Mouse (Mus musculus): Measurements from ENCODE around the gene Mospd2.

Mospd2 gene

DNA sequence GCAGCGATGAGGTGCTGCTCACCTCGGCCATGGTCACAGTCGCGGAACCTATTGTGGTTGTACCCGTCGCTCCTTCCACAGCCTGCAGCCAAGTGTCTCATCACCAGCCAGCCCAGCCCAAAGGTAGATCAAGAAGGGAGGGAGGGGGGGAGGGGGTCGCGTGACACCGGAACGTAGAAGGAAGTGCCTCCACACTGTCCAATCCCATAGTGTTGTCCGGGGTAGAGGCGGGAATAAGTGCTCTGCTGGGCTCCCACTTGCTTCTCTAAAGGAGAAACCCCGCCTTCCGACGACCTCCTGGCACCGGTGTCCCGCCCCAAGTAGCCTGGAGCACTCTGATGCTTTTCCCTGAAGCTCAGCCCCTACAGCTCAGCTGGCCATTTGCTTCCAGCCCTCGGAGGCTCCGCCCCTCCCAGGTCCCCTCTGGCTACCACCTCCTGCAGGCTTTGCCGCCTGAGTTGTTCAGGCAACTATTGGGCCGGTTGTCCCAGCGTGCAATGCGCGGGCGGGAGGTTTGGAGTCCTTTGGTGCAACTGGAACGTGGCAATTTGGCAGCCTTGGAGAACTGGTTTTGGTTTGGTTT is at the start of gene Mospd2, which contains the start of gene Fancb:
Gene Mospd2 (minus strand): TSS at position 183 of the 583 bp plus-strand sequence.
Gene Fancb (plus strand): TSS at position 400 of the 583 bp plus-strand sequence.
- peak; percentile 74 to 90 for DNase-seq (ENCODE audit: low spot score in 2 of 2)

DNA sequence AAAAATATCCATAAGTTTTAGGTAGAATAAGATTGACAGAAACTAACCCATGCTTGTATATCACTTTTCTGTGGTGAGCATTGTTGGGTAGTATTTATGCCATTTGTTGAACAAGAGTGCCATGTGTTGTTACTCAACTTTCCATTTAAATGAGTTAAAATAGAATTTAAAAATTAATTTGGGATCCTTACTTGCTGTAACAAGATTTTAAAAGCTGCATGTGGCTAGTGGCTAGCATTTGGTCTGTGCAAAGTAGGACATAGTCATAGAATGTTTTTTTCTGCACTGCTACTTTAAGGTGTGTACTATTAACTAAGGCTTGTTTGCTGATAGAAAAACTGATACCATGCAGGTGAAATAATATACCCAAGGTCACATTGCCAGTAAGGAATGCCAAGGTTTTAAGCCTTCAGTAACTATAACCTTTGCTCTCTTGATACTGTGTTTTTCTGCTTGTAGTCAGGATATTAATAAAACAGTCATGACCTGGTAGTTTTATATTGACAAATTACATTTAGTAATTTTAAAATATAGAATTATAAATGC is 24.7 kb upstream of the Mospd2 start, which contains the start of gene Gm17604:
Gene Gm17604 (minus strand): TSS at position 51 of the 546 bp plus-strand sequence.
- no peak for DNase-seq (ENCODE audit: low spot score in 2 of 2)

GRCm38 (mm10) chrX:165003141-165003540 is 23.0 kb upstream of the Mospd2 start:
- DNase-seq (ENCODE audit: low spot score in 2 of 2) = no peak

- no peak for DNase-seq (ENCODE audit: low spot score in 2 of 2)
Observed at GRCm38 (mm10) chrX:164978866-164979265, 1.3 kb downstream of the Mospd2 start.

GRCm38 (mm10) chrX:164971206-164971605 is 9.0 kb downstream of the Mospd2 start:
- no peak for DNase-seq (ENCODE audit: low spot score in 2 of 2)

- no peak for DNase-seq (ENCODE audit: low spot score in 2 of 2)
Observed at GRCm38 (mm10) chrX:164965750-164966448, 14.3 kb downstream of the Mospd2 start.

GRCm38 (mm10) chrX:164952601-164953375 is 27.4 kb downstream of the Mospd2 start:
- no peak for DNase-seq (ENCODE audit: low spot score in 2 of 2)

- DNase-seq (ENCODE audit: low spot score in 2 of 2) = no peak
Observed at GRCm38 (mm10) chrX:164951858-164952576, 28.2 kb downstream of the Mospd2 start.

GRCm38 (mm10) chrX:164941540-164941939 is 38.6 kb downstream of the Mospd2 start:
- no peak for DNase-seq (ENCODE audit: low spot score in 2 of 2)

- DNase-seq (ENCODE audit: low spot score in 2 of 2) = no peak
Observed at GRCm38 (mm10) chrX:164912993-164913392, 67.2 kb downstream of the Mospd2 start.

DNA sequence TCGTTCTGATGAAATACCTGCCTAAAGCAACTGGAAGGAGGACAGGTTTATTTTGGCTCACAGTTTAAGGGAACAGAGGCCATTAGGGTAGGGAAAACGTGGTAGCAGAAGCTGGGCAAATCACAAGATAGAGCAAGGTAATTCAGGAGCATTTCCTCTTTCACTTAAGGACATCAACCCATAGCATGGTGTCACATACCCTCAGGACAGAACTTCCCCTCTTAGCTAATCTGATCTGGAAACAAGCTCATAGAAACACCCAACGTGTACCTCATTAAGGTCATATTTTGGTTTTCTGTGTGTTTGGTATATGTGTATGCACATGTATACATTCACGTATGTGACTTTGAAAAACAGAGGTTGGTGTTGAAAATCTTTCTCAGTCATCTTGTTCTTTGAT is 68.0 kb downstream of the Mospd2 start:
- no peak for DNase-seq (ENCODE audit: low spot score in 2 of 2)

GRCm38 (mm10) chrX:164901847-164902246 is 78.3 kb downstream of the Mospd2 start:
- no peak for DNase-seq (ENCODE audit: low spot score in 2 of 2)

- DNase-seq (ENCODE audit: low spot score in 2 of 2) = no peak
Observed at GRCm38 (mm10) chrX:164899805-164900204, 80.4 kb downstream of the Mospd2 start.

GRCm38 (mm10) chrX:164886260-164886659 is 93.9 kb downstream of the Mospd2 start:
- DNase-seq (ENCODE audit: low spot score in 2 of 2) = no peak

All from urinary bladder, postnatal 36 days (tissue).